Mouse (Mus musculus) intestine, embryonic 16.5 days (tissue): ENCODE data around the gene Gpc6. TPM values are rescaled to one million over a fixed set of nuclear protein-coding genes. Genes with fewer than 3 reads are reported as not detected.

Source experiments
- ATAC-seq: fragments of 200-750 bp; cut with Nextera tagmentation; 2 replicates; pipeline ENCODE4 v1.8.0; 2017; ENCODE audit warnings: moderate TSS enrichment, moderate library complexity
- H3K27ac ChIP-seq: fragments of 300-500 bp; sonication (generic); 2 replicates; pipeline ENCODE4 v1.5.1; 2014; ENCODE audit warnings: mild to moderate bottlenecking, low read length
- H3K27me3 ChIP-seq: fragments of 300-500 bp; sonication (generic); replicated peaks from 2 replicates; pipeline ENCODE4 v1.6.1; 2014; ENCODE audit warnings: low read length, control low read depth, mixed read lengths; ENCODE audit not compliant: control insufficient read depth, insufficient read depth
- H3K36me3 ChIP-seq: fragments of 300-500 bp; sonication (generic); 2 replicates; pipeline ENCODE4 v1.6.1; 2014; ENCODE audit warnings: low read length, control low read depth; ENCODE audit not compliant: control insufficient read depth, insufficient read depth
- H3K4me1 ChIP-seq: fragments of 300-500 bp; sonication (generic); 2 replicates; pipeline ENCODE4 v1.6.1; 2014; ENCODE audit warnings: low read length, control low read depth, mixed read lengths; ENCODE audit not compliant: control insufficient read depth, insufficient read depth
- H3K4me2 ChIP-seq: fragments of 300-500 bp; sonication (generic); 2 replicates; pipeline ENCODE4 v1.6.1; 2014; ENCODE audit warnings: low read depth, low read length, control low read depth
- H3K4me3 ChIP-seq: fragments of 300-500 bp; sonication (generic); 2 replicates; pipeline ENCODE4 v1.5.1; 2014; ENCODE audit warnings: mild to moderate bottlenecking, low read length
- H3K9ac ChIP-seq: fragments of 300-500 bp; sonication (generic); 2 replicates; pipeline ENCODE4 v1.6.1; 2014; ENCODE audit warnings: low read depth, low read length
- H3K9me3 ChIP-seq: fragments of 300-500 bp; sonication (generic); 2 replicates; pipeline ENCODE4 v1.6.1; 2016; ENCODE audit warnings: low read length, control low read depth; ENCODE audit not compliant: control insufficient read depth
- WGBS: fragments of 180-500 bp; shearing (Covaris S2); extraction: QIAGEN DNeasy Blood & Tissue Kit; methylation state at CpG from one replicate; pipeline ENCODE4 v1.1.7; 2014; 5-methylcytosine and 5-hydroxymethylcytosine counted together
- polyA plus RNA-seq: library from polyadenylated mRNA; unstranded; fragments of >200 nt; fragmentation: Nextera tagmentation; extraction: Ambion mirVana; gene quantifications from 2 replicates; pipeline ENCODE4 v1.2.1, GENCODE M21; 2015

Gene Gpc6
- polyA plus RNA-seq, 1 experiment from 2014 or later = 29.7 TPM

DNA sequence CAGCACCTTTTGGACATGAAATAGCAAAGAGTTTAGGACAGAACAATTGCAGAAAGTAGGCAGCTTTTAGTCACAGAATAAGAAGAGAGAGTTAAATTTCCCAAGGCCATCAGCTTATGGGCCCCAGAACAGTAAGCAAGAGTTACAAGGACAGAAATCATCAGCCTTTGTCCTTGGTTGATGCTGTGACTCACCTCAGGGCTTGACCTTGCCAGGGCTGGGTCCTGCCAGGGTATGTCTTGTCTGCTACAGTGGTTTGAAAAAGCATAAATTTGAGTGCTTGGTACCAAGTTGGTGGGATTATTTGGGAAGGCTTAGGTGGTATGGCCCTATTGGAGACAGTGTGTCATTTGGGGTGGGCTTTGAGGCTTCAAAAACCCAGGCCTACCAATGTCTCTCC, 899.4 kb downstream of the Gpc6 start:
- Histone ChIP-seq H3K4me3 (no peak overlapping the region), H3K4me2 (no peak overlapping the region), H3K36me3 (no peaks in the 10 kb centered on the region), H3K9ac (no peak overlapping the region), H3K27me3 (no peaks in the 10 kb centered on the region), H3K4me1 (no peaks in the 10 kb centered on the region), H3K27ac (no peak overlapping the region), H3K9me3 (no peaks in the 10 kb centered on the region)
- no peak for ATAC-seq

DNA sequence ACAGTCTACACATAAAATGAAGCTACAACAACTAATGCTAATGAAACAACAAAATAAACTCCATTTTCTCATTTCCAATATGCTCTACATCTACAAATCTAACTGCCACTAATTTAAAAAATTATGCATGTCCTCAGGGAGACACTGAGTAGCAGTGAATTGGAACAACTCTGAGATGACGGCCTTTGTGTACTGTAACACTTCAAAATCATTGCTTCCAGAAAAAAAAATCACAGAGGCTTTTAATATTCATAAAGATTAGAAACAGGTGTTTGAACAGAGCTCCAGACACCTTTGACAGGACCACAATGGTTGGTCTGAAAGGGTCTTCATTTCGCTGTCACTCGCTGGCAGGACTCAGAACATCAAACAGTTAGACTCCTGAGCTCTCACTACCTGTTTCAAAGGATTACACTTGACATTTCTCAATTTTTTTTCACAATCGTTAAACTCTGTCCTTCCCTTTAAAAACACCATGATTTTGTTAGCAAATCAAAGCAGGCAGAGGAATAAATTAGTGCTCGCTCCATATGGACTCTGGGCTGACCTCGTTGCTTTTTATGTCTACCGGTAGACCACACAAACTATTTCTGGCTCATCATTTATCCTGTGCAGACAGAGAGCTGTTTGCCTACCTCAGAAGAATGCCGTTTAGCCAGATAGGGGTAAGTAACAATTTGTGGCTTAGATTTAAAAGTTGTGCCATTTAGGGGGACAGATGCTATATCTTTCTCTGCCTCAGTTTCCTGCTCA, 901.4 kb downstream of the Gpc6 start:
- ATAC-seq = no peak
- H3K36me3 ChIP-seq = no peaks in the 10 kb centered on the region
- no peak overlapping the region for H3K9ac ChIP-seq
- 61% methylated on average over 8 of the region's 8 CpGs for WGBS
- H3K27me3 ChIP-seq = no peaks in the 10 kb centered on the region
- H3K27ac ChIP-seq = no peak overlapping the region
- no peak overlapping the region for H3K4me2 ChIP-seq
- H3K4me3 ChIP-seq = no peak overlapping the region
- no peaks in the 10 kb centered on the region for H3K4me1 ChIP-seq
- no peaks in the 10 kb centered on the region for H3K9me3 ChIP-seq

DNA sequence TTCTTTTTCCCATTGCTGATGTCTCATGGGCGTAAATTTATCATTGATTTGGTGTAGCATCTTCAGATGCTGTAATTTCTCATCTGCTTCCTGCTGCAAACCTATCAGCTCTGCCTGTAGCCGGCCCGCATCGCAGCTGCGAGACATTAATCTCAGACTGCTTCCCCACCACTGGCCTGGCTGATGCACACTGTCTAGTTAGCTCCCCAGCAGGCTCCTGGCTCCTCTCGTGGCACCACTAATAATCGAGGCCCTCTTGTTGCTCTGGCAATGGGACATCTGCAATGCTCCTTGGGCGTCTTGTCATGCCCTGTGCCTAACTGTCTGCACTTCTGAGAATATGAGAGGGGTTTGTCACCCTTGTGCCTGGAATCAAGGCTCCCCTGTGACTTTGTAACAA, 906.2 kb downstream of the Gpc6 start:
- no peak for ATAC-seq
- H3K9me3 ChIP-seq = no peaks in the 10 kb centered on the region
- no peaks in the 10 kb centered on the region for H3K4me1 ChIP-seq
- no peak overlapping the region for H3K4me3 ChIP-seq
- H3K27ac ChIP-seq = no peak overlapping the region
- 77% methylated on average over 8 of the region's 8 CpGs for WGBS
- no peak overlapping the region for H3K9ac ChIP-seq
- H3K4me2 ChIP-seq = no peak overlapping the region
- no peaks in the 10 kb centered on the region for H3K36me3 ChIP-seq
- no peaks in the 10 kb centered on the region for H3K27me3 ChIP-seq

DNA sequence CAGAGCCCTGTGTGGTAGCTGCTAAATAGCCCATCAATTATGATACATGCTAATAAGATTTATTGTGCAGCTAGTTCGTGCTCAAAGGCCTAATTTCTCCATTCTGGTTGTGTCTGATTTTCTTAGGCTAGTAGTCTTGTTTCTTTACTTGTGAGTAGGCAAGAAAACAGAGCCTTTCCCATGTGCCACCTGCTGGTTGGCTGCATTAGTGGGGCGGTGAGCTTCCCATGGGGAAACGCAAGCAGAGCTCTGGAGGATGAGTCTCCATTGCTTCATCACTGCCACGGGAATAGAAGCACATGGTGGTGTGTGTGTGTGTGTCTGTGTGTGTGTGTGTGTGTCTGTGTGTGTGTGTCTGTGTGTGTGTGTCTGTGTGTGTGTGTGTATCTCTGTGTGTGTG, 906.6 kb downstream of the Gpc6 start:
- Histone ChIP-seq H3K27me3 (no peaks in the 10 kb centered on the region), H3K4me1 (no peaks in the 10 kb centered on the region), H3K36me3 (no peaks in the 10 kb centered on the region), H3K4me3 (no peak overlapping the region), H3K4me2 (no peak overlapping the region), H3K9me3 (no peaks in the 10 kb centered on the region), H3K9ac (no peak overlapping the region), H3K27ac (no peak overlapping the region)
- no peak for ATAC-seq
- 63% methylated on average over 4 of the region's 4 CpGs for WGBS

DNA sequence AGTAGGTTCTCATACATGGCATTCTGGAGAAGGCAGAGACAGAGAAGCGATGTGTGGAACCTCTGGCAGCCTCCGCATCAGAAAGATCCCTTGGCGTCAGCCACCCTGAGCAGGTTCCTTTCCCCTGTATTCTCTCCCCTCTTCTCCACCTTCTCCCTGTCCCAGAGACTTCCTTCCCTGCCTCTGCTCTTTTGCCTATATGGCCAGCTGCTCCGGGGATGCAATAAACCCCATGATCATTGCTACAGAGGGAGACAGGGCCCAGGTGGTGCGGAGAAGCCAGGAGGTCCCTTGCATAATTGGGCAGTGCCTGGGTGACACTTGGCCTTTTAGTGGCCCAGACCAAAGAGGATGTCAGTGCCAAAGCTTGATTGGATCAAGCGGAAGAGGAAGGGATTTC, 910.4 kb downstream of the Gpc6 start:
- Histone ChIP-seq H3K27ac (no peak overlapping the region), H3K9ac (no peak overlapping the region), H3K9me3 (no peaks in the 10 kb centered on the region), H3K4me1 (no peaks in the 10 kb centered on the region), H3K4me2 (no peak overlapping the region), H3K27me3 (no peaks in the 10 kb centered on the region), H3K36me3 (no peaks in the 10 kb centered on the region), H3K4me3 (no peak overlapping the region)
- 91% methylated on average over 6 of the region's 6 CpGs for WGBS
- no peak for ATAC-seq

DNA sequence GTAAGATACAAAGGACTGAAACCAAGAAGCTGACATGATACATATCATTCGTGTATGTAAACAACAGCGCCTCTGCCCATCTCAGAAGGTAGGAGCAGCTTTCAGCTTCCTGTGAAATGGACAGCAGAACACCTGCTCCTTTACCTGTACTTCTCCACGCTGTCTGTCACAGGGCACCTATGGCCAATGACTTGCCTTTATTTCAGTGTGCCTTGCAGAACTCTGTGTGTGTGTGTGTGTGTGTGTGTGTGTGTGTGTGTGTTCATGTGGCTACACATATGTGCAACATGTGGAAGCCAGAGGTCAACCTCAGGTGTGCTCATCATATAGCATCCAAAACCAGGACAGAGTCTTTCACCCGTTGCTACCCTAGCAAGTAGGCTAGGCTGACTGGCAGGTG, 911.9 kb downstream of the Gpc6 start:
- H3K4me1 ChIP-seq = 0 out of 2 replicates have a peak, but pooled peaks cover 2% of the 10 kb centered on the region
- WGBS = 87% methylated on average over 4 of the region's 4 CpGs
- ATAC-seq = no peak
- no peak overlapping the region for H3K4me2 ChIP-seq
- no peak overlapping the region for H3K27ac ChIP-seq
- no peaks in the 10 kb centered on the region for H3K36me3 ChIP-seq
- H3K9me3 ChIP-seq = no peaks in the 10 kb centered on the region
- H3K9ac ChIP-seq = no peak overlapping the region
- no peak overlapping the region for H3K4me3 ChIP-seq
- H3K27me3 ChIP-seq = no peaks in the 10 kb centered on the region

DNA sequence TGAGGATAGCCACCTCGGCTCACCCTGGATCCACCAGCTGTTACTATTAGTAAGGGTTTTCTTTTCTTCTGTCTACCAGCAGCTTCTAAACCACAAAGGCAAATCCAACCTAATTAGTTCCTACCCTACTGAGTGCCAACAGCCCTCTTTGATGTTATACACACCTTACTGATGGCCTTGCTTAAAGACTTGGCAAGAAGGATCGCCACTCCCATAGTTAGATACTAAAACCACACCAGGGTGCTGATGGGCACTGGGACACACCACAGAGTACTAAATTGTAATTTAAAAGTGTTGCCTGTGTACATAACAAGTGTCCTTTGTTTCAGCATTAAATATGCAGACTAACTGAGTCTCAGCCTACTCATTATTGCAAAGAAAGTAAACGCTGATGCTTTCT, 912.6 kb downstream of the Gpc6 start:
- Histone ChIP-seq H3K27ac (no peak overlapping the region), H3K4me3 (no peak overlapping the region), H3K9me3 (no peaks in the 10 kb centered on the region), H3K36me3 (no peaks in the 10 kb centered on the region), H3K9ac (no peak overlapping the region), H3K27me3 (no peaks in the 10 kb centered on the region), H3K4me1 (0 out of 2 replicates have a peak, but pooled peaks cover 5% of the 10 kb centered on the region), H3K4me2 (no peak overlapping the region)
- 60% methylated on average over 3 of the region's 3 CpGs for WGBS
- no peak for ATAC-seq

DNA sequence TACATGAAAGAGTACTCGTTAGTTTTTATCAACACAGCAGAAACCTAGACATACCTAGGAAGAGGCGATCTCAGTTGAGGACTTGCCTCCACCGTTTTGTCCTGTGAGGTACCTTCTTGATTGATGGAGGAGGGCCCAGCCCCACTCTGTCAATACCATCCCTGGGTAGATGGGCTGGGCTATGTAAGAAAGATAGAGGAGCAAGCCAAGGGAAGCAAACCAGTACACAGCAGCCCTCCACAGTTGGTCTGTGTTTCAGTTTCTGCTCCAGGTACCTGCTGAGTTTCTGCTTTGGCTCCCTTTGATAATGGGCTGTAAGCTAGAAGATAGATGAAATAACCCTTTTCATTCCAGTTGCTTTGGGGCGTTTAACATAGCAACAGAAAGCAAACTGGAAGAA, 916.1 kb downstream of the Gpc6 start:
- Histone ChIP-seq H3K4me2 (no peak overlapping the region), H3K27ac (no peak overlapping the region), H3K4me3 (no peak overlapping the region), H3K9ac (no peak overlapping the region), H3K9me3 (no peaks in the 10 kb centered on the region), H3K27me3 (no peaks in the 10 kb centered on the region), H3K4me1 (0 out of 2 replicates have a peak, but pooled peaks cover 5% of the 10 kb centered on the region), H3K36me3 (no peaks in the 10 kb centered on the region)
- WGBS = 67% methylated on average over 4 of the region's 4 CpGs
- ATAC-seq = no peak

DNA sequence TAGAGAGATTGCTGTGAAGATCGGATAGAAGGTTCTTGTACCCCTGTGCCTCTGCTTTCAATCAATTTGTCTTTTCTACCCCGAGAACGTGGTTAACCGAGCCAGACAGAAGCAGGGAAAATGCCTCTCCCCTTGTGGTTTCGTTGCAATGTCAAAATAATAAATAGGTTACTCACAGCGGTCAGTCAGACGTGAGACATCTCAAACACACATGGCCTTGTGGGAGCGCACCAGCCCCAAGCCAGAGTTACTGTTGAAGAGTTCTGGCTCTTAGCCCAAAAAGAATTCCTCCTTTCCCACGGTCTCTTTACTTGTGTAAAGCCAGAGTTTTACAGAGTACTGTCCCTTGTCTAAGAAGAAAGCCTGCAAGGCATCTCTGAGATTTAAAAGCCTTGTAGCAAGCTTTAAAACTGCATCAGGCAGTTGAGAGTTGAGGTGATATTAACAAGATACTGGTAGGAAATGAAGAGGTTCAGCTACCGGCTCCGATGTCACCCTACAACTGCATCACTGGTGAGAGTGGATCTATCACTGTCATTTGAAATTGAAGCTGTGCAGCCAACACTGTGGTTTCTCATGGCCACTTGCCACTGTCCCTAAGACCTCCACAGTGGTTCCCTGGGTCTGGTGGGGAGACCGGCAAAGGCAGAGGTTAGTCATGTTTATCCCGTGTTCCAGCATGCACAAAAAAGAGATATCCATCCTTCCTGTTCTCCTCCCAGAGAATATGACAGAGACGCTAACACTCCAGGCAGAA, 916.9 kb downstream of the Gpc6 start:
- no peak overlapping the region for H3K4me3 ChIP-seq
- no peak overlapping the region for H3K27ac ChIP-seq
- H3K36me3 ChIP-seq = no peaks in the 10 kb centered on the region
- 51% methylated on average over 14 of the region's 14 CpGs for WGBS
- H3K4me2 ChIP-seq = no peak overlapping the region
- H3K27me3 ChIP-seq = no peaks in the 10 kb centered on the region
- no peak overlapping the region for H3K9ac ChIP-seq
- peak; percentile 40; the same call in 1 of the 2 replicates for ATAC-seq
- no peaks in the 10 kb centered on the region for H3K9me3 ChIP-seq
- H3K4me1 ChIP-seq = 0 out of 2 replicates have a peak, but pooled peaks cover 5% of the 10 kb centered on the region
